Mouse (Mus musculus): ENCODE data around the gene Eya4. TPM values are rescaled to one million over a fixed set of nuclear protein-coding genes. Genes with fewer than 3 reads are reported as not detected.

Eya4 gene
- 1.5 and 2.6 TPM in 2 replicates for polyA plus RNA-seq (2012; rRNA removed)

DNA sequence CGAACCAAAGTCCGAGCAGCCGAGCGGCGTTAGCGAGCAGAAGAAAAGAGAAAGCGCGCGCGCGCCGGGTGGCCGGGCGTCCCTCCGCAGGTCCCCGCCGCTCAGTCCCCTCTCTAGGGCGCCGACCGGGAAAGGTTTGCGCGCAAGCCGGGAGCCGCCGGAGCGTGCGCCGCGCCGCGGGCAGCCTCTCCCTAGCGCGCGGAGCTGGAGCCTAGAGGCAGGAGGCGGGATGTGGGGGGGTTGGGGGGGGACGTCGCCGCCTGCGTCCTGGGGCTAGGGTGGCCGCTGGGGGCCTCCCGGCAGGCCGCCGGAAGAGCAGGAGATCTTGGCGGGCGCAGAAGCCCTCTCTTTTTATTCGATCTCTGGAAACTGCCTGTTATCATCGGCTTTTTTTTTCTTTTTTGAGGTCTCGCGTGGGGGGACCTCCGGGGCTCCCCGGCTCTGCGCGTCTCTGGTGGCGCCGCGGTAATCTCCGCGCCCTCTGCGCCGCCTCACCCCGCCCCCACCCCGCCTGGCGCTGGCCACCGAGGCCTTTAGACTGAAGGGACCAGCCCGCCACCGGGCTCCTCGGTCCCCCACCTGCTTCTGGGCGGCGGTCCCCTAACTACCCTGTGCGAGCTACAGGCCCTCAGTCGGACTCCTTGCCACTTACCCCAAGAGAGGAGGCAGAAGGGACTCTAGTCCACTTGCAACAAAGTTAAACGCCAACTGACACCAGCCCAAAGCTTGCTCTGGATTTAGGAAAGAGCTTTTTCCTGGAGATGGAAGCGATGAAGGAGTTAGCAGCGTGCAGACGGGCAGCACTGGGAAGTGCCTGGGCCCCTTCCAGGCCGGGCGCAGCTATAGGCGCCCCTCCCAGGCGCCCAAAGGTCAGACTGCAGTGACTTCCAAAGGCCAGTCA, at the start of gene Eya4:
Gene Eya4 (minus strand): TSS at position 776 of the 901 bp plus-strand sequence.
- DNase-seq (ENCODE audit: low read depth): peak; percentile 73
- TF ChIP-seq CTCF (IDR thresholded peaks at IDR 0.05; ENCODE audit: borderline replicate concordance, extremely low read depth, insufficient read depth, insufficient read length) (no peak), POLR2A (IDR thresholded peaks at IDR 0.05; ENCODE audit: borderline replicate concordance, extremely low read depth, insufficient read depth, insufficient read length, poor library complexity, severe bottlenecking) (0 out of 2 replicates have a peak, but pooled peaks have one; percentile 29)

DNA sequence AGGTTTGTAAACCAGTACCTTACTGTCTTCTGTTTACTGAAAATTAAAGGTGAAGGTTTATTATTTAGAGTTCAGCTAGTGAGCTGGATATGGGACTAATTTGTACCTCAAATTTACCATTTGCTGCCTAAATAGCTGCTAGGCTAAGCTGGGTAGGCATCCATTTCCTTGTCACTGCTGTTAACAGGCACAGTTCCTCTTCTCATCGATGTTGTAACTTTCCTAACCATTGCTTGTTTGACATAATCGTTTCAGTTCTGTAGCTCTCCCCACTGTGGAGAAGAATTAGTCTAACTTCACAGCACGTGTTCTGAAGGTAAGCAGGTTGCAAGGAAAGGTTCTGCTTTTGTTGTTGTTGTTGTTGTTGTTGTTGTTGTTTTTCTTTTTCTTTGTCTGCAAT, 44.8 kb upstream of the Eya4 start:
- no peak for DNase-seq (ENCODE audit: low read depth)
- no peak for TF ChIP-seq POLR2A (IDR thresholded peaks at IDR 0.05; ENCODE audit: borderline replicate concordance, extremely low read depth, insufficient read depth, insufficient read length, poor library complexity, severe bottlenecking)
- no peak for TF ChIP-seq CTCF (IDR thresholded peaks at IDR 0.05; ENCODE audit: borderline replicate concordance, extremely low read depth, insufficient read depth, insufficient read length)

DNA sequence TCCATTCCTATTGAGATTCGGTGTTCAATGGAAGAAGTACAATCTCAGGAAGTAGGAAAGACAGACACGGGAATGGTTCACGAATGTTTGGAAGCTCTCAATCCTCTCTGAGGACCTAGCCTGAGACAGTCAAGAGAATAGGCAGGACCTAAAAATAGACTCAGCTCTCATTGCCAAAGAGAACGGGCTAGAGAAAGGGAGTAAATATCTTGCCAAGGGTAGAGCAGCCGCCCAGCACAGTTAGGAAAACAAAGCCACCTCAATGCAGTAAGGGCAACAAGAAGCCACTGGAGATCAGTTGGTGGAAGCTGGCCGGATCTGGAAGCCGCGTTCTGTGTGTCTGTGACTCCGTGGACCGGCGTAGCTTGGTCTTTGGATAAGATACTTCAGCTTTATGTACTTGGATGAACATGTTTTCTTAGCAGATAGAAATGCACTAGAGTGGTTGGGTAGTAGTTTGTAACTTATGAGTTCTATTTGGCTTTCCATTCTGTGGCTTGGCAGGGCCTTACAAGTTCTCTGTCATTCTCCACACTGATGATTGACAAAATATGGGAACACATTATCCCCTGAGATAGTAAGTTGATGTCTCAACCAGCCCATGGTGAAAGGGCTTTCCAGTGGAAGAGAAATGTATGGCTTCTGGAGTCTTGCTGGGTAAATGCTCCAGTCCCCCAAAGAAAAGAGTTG, 44.1 kb upstream of the Eya4 start:
- no peak for DNase-seq (ENCODE audit: low read depth)
- TF ChIP-seq POLR2A (IDR thresholded peaks at IDR 0.05; ENCODE audit: borderline replicate concordance, extremely low read depth, insufficient read depth, insufficient read length, poor library complexity, severe bottlenecking) (no peak), CTCF (IDR thresholded peaks at IDR 0.05; ENCODE audit: borderline replicate concordance, extremely low read depth, insufficient read depth, insufficient read length) (no peak)

DNA sequence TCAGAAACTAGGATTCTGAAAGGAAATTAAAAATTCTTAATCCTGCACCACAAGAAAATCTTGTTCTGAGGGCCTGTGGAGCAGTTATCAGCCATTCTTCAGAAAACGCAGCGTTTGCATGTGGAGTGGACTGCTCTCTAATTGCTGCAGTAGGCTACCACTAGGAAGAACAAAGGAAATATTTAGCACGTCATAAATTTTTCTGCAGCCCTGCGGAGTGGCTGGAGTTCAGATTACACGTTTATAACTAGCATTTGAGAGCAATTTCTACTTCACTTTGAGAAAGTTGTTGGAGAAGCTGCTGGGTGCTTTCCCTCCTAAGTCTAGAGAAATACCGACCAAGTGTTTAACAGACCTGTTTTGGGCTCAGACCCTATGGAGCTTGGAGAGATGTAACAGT, 43.6 kb upstream of the Eya4 start:
- DNase-seq (ENCODE audit: low read depth): no peak
- no peak for TF ChIP-seq CTCF (IDR thresholded peaks at IDR 0.05; ENCODE audit: borderline replicate concordance, extremely low read depth, insufficient read depth, insufficient read length)
- TF ChIP-seq POLR2A (IDR thresholded peaks at IDR 0.05; ENCODE audit: borderline replicate concordance, extremely low read depth, insufficient read depth, insufficient read length, poor library complexity, severe bottlenecking): no peak

DNA sequence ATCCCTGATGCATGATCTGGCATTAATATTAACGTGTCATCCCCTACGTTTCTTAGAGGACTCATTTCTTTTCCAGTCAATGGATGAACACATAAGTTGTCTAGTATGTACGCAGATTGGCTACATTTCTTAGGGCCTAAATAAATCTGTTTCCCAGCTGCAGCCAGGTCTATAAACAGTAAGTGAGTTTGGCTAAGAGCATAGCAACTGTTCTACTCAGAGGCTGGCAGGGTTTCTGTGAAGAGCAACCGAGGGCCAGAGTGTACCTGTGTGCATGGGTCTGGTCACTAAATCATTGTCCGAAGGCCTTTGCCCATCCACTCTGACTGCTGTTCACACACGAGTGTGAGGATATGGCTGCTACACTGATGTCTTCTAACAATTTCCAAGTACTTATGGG, 13.3 kb upstream of the Eya4 start:
- TF ChIP-seq POLR2A (IDR thresholded peaks at IDR 0.05; ENCODE audit: borderline replicate concordance, extremely low read depth, insufficient read depth, insufficient read length, poor library complexity, severe bottlenecking) (no peak), CTCF (IDR thresholded peaks at IDR 0.05; ENCODE audit: borderline replicate concordance, extremely low read depth, insufficient read depth, insufficient read length) (no peak)
- DNase-seq (ENCODE audit: low read depth): no peak

DNA sequence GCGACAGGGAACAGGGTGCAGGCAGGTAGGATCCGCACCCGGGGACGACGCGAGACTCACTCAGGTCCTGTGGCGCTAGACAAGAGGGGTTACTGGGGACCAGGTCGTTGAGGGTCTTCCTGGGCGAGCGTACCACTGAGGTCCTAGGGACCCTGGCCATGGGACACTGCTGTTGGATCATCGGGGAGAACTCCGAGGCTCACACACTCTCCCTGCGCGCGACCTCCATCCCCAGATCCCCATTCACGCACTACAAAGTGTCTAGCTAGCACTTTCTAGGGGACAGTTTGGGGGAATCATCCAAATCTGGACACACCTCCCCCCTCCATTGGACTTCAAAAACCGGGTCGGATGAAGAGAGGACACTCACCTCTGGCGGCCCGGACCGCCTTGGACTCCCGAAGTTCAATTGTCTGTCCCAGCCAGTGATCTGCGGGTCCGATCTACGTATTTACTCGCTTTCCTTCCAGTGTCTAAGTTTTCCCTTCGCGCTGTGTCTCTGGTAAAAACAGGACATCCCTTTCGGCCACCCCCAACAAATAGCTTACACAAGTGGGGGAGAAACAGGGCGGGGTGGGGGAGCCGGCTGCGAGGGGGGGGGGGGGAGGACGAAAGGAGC, 1.1 kb downstream of the Eya4 start:
- DNase-seq (ENCODE audit: low read depth): peak; percentile 56
- TF ChIP-seq POLR2A (IDR thresholded peaks at IDR 0.05; ENCODE audit: borderline replicate concordance, extremely low read depth, insufficient read depth, insufficient read length, poor library complexity, severe bottlenecking): no peak
- no peak for TF ChIP-seq CTCF (IDR thresholded peaks at IDR 0.05; ENCODE audit: borderline replicate concordance, extremely low read depth, insufficient read depth, insufficient read length)

DNA sequence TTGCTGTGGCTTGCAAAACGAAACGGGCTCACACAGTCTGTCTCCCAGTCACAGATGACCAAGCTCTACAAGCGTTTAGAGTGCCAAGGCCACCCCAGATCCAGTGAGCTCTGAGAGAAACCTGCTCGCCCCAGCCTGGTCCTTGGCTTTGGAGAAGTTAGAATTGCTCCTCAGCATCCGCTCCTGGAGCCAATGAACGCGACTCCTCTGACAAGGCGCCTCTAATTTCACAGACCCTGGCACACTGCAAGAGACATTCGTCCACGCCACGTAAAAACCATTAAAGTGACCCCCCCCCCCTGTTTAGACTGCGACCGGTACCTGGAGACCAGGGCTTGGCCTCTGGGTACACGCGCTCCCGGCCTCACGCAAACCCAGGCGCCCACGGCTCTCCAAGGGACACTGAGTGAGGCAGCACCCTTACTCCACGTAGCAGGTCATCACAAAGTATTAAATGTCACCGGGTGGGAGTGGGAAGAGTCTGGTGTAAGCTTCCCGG, 1.6 kb downstream of the Eya4 start:
- no peak for TF ChIP-seq POLR2A (IDR thresholded peaks at IDR 0.05; ENCODE audit: borderline replicate concordance, extremely low read depth, insufficient read depth, insufficient read length, poor library complexity, severe bottlenecking)
- TF ChIP-seq CTCF (IDR thresholded peaks at IDR 0.05; ENCODE audit: borderline replicate concordance, extremely low read depth, insufficient read depth, insufficient read length): no peak
- peak; percentile 55 for DNase-seq (ENCODE audit: low read depth)

DNA sequence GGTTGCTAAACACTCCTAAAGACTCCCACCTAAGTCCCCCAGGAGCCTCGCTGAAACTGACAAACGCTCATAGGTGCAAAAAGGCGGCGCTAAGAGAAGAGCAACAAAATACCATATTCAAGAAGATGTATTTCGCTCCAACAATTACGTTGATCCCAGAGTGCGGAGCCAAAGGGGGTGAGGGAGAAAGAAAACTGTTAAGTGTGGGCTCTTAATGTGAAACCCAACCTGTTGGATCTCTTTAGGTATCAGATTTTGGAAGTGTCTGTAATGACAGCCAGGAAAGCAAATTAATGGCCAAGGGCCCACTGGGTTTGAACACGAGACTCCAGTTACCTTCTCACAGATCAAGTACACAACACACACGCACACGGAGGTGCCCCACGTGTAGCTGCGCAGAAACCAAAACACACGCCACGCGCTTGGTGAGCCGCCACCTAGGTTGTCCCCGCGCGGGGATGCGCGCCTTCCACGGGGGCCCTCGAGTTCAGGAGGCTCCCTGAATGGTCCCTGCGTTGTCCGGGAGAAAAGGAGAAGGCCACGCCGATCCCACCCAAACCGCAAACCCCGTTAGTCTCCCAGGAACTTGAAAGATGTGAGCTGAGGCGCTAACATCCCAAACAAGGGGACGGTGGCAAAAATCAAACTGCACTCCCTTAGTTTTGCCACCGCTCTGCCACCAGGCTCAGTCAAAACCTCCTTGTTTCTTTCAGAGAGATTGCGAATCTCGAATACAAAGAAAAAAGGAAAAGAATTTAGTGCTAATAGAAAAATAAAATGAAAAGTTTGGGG, 2.3 kb downstream of the Eya4 start:
- peak; percentile 40 for DNase-seq (ENCODE audit: low read depth)
- TF ChIP-seq CTCF (IDR thresholded peaks at IDR 0.05; ENCODE audit: borderline replicate concordance, extremely low read depth, insufficient read depth, insufficient read length) (no peak), POLR2A (IDR thresholded peaks at IDR 0.05; ENCODE audit: borderline replicate concordance, extremely low read depth, insufficient read depth, insufficient read length, poor library complexity, severe bottlenecking) (no peak)

DNA sequence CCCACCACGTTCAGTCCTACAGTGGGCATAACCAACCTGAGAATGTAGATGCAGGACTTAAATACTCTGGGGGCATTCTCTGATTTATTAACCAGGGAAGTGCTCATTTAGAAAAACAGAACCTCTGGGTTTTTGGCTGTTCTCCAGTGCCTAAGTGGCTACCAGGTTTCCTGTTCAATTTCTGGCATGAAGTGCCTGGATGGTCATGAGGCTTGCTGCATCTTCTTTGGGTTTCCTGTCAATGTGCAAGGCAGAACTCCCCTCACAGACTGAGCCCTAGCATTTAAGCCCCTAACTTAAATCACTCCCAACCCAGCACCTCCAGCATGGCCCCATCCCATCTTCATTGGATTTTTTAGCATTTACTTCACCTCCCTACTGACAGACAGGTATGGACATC, 13.3 kb downstream of the Eya4 start:
- no peak for TF ChIP-seq POLR2A (IDR thresholded peaks at IDR 0.05; ENCODE audit: borderline replicate concordance, extremely low read depth, insufficient read depth, insufficient read length, poor library complexity, severe bottlenecking)
- no peak for TF ChIP-seq CTCF (IDR thresholded peaks at IDR 0.05; ENCODE audit: borderline replicate concordance, extremely low read depth, insufficient read depth, insufficient read length)
- DNase-seq (ENCODE audit: low read depth): no peak

DNA sequence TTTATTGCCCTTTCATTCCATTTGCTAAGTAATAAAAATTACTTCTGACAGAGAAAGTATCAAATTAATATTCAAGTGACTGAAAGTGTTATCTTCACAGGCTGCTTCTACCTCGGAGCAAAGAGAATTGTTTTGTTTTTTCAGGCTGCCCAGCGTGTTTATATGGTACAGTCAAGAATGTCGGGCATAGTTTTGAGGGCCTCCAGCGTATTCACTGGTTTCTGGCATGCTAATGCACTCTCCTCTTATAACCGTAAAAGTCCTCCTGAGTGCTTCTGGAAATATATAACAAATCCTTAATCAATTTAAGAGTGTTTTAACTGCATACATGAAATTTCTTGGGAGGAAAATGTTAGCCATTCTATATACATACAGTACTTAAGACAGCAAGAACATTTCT, 17.8 kb downstream of the Eya4 start:
- no peak for TF ChIP-seq CTCF (IDR thresholded peaks at IDR 0.05; ENCODE audit: borderline replicate concordance, extremely low read depth, insufficient read depth, insufficient read length)
- TF ChIP-seq POLR2A (IDR thresholded peaks at IDR 0.05; ENCODE audit: borderline replicate concordance, extremely low read depth, insufficient read depth, insufficient read length, poor library complexity, severe bottlenecking): no peak

More for the DNA sequence above, 17.8 kb downstream of the Eya4 start:
- no peak for DNase-seq (ENCODE audit: low read depth)

Measured in brain, embryonic 14.5 days (tissue).